Mouse (Mus musculus): ENCODE measurements around the gene Olfr543. TPM values are rescaled to one million over a fixed set of nuclear protein-coding genes. Genes with fewer than 3 reads are reported as not detected.
A peak's percentile ranks its signal among the peaks of the same experiment; 100 is the strongest.

Gene Olfr543
- total RNA-seq, 2 experiments from 2014 or later, result not detected

- DNase-seq (ENCODE audit: low spot score in 2 of 2), result no peak
Measured at GRCm38 (mm10) chr7:102477377-102477776, 4.1 kb downstream of the Olfr543 start.

GRCm38 (mm10) chr7:102476601-102477000, 4.9 kb downstream of the Olfr543 start:
- no peak for DNase-seq (ENCODE audit: low spot score in 2 of 2)

- DNase-seq (ENCODE audit: low spot score in 2 of 2), result no peak
Measured at GRCm38 (mm10) chr7:102472675-102473074, 8.8 kb downstream of the Olfr543 start.

GRCm38 (mm10) chr7:102467566-102467965, 13.9 kb downstream of the Olfr543 start:
- DNase-seq (ENCODE audit: low spot score in 2 of 2), result no peak

- no peak for DNase-seq (ENCODE audit: low spot score in 2 of 2)
Measured at GRCm38 (mm10) chr7:102458618-102459380, 22.7 kb downstream of the Olfr543 start.

GRCm38 (mm10) chr7:102446438-102446837, 35.0 kb downstream of the Olfr543 start:
- no peak for DNase-seq (ENCODE audit: low spot score in 2 of 2)

- no peak for DNase-seq (ENCODE audit: low spot score in 2 of 2)
Measured at GRCm38 (mm10) chr7:102444301-102444700, 37.2 kb downstream of the Olfr543 start.

GRCm38 (mm10) chr7:102442432-102442831, 39.0 kb downstream of the Olfr543 start:
- no peak for DNase-seq (ENCODE audit: low spot score in 2 of 2)

- peak; percentile 75 to 91 for DNase-seq (ENCODE audit: low spot score in 2 of 2)
Measured at GRCm38 (mm10) chr7:102441657-102442391, 39.7 kb downstream of the Olfr543 start, which contains the start of gene Rrm1. Gene Rrm1, plus strand, starts transcription at chr7:102441695.

- no peak for DNase-seq (ENCODE audit: low spot score in 2 of 2)
Measured at GRCm38 (mm10) chr7:102440822-102441656, 40.4 kb downstream of the Olfr543 start.

GRCm38 (mm10) chr7:102434344-102434743, 47.1 kb downstream of the Olfr543 start:
- no peak for DNase-seq (ENCODE audit: low spot score in 2 of 2)

Other genes starting within 250 kb of the Olfr543 start
- gene Rhog, start 225.6 kb downstream of the Olfr543 start, total RNA-seq (2021), result 10 to 100 TPM; 42.9 to 43.5 TPM
- 100 to 1,000 TPM; 248 to 260 TPM for gene Stim1, start 213.9 kb downstream of the Olfr543 start, total RNA-seq (2021)
- gene Rrm1, start 40.0 kb downstream of the Olfr543 start, total RNA-seq (2021), result 10 to 100 TPM; 49.5 to 52.2 TPM
- not detected for gene Olfr544, start 6.6 kb upstream of the Olfr543 start, total RNA-seq (2021)
- not detected for gene Olfr545, start 17.9 kb upstream of the Olfr543 start, total RNA-seq (2021)
- not detected for gene Olfr547, start 53.1 kb upstream of the Olfr543 start, total RNA-seq (2021)
- gene Olfr548-ps1, start 59.2 kb upstream of the Olfr543 start, total RNA-seq (2021), result not detected
- gene Olfr549, start 68.2 kb upstream of the Olfr543 start, total RNA-seq (2021), result not detected
- gene Trim21, start 83.8 kb upstream of the Olfr543 start, total RNA-seq (2021), result 1 to 10 TPM; 4.7 to 6.4 TPM
- gene Olfr550, start 89.8 kb upstream of the Olfr543 start, total RNA-seq (2021), result under 1 TPM in 1 of 2 experiments, not detected in 1; 0.10 TPM
- gene Olfr551, start 110.2 kb upstream of the Olfr543 start, total RNA-seq (2021), result not detected
- gene Olfr552, start 116.1 kb upstream of the Olfr543 start, total RNA-seq (2021), result not detected
- gene Olfr553, start 136.5 kb upstream of the Olfr543 start, total RNA-seq (2021), result not detected
- not detected for gene Olfr554, start 156.8 kb upstream of the Olfr543 start, total RNA-seq (2021)
- not detected for gene Olfr555, start 177.1 kb upstream of the Olfr543 start, total RNA-seq (2021)
- gene Olfr556, start 183.2 kb upstream of the Olfr543 start, total RNA-seq (2021), result not detected
- 1 to 10 TPM; 7.2 to 9.0 TPM for gene Trim68, start 205.6 kb upstream of the Olfr543 start, total RNA-seq (2021)
- gene Olfr557, start 214.2 kb upstream of the Olfr543 start, total RNA-seq (2021), result not detected
- 1 to 10 TPM; 3.3 to 5.2 TPM for gene Olfr558, start 220.5 kb upstream of the Olfr543 start, total RNA-seq (2021)
- not detected for gene Olfr33, start 237.4 kb upstream of the Olfr543 start, total RNA-seq (2021)
- not detected for gene Olfr559, start 245.8 kb upstream of the Olfr543 start, total RNA-seq (2021)

Measured in gastrocnemius, postnatal 4 days (tissue).